ENCODE assay signal across 9 mouse cellular contexts in genomic region chr2:33489565-33489964, GRCm38 (mm10). TPM values are rescaled to one million over a fixed set of nuclear protein-coding genes. Genes with fewer than 3 reads are reported as not detected.
DNase-seq lines count a peak whose midpoint lies in the region; TF ChIP-seq lines count a peak whose summit lies in the region.
"Had no signal": no experiment of that assay in that cellular context is flagged by ENCODE, and none has a peak within 500 bp of the region (broad histone marks: within the 10 kb centered on the region; RNA-seq: fewer than 3 reads in every experiment).

No protein-coding gene starts in this region.

- no peak overlapping the region for H3K4me3 ChIP-seq in C2C12 (ENCODE audit: insufficient read depth, poor library complexity, severe bottlenecking)
- no peak overlapping the region for H3K4me3 ChIP-seq in embryonic facial prominence, embryonic 10.5 days

- no peaks in the 10 kb centered on the region for H3K79me2 ChIP-seq in C2C12 (ENCODE audit: control insufficient read depth, insufficient read depth)

- 0 out of 2 replicates have a peak, but pooled peaks cover 4% of the 10 kb centered on the region for H3K4me1 ChIP-seq in embryonic facial prominence, embryonic 10.5 days

- no peaks in the 10 kb centered on the region for H3K9me3 ChIP-seq in embryonic facial prominence, embryonic 10.5 days

- peaks cover 3% of the 10 kb centered on the region for H3K27me3 ChIP-seq in C2C12 (ENCODE audit: control insufficient read depth, insufficient read depth, insufficient read length)
- peaks cover 43% of the 10 kb centered on the region for H3K27me3 ChIP-seq in embryonic facial prominence, embryonic 10.5 days (replicated peaks; ENCODE audit: low read depth, poor library complexity, severe bottlenecking)

- H3ac ChIP-seq in C2C12 (ENCODE audit: control insufficient read depth, insufficient read length, low read depth) = no peak overlapping the region

- no peaks in the 10 kb centered on the region for H3K36me3 ChIP-seq in C2C12 (ENCODE audit: control insufficient read depth, insufficient read depth)
- no peaks in the 10 kb centered on the region for H3K36me3 ChIP-seq in embryonic facial prominence, embryonic 10.5 days (replicated peaks)

- peak; percentile 14 for TF ChIP-seq CTCF in C2C12 (IDR thresholded peaks at IDR 0.05; ENCODE audit: control insufficient read depth, insufficient read depth, insufficient read length)

- no peaks in the 10 kb centered on the region for H3K79me3 ChIP-seq in C2C12 (ENCODE audit: low read depth)

- no peak overlapping the region for H3K27ac ChIP-seq in embryonic facial prominence, embryonic 10.5 days (replicated peaks)

- DNase-seq in cerebellum, postnatal 36 days = peak; percentile 21 to 26
- DNase-seq in cerebellum, adult 8-10 months = no peak
- DNase-seq in layer of hippocampus, adult 8-10 months (ENCODE audit: low spot score in 2 of 2) = peak; percentile 13 to 44
- no peak for DNase-seq in layer of hippocampus, postnatal 25 days (ENCODE audit: extremely low spot score in 1 of 2, low spot score in 1 of 2)
- DNase-seq in embryonic facial prominence, embryonic 10.5 days (ENCODE audit: low spot score) = peak; percentile 22
- no peak for DNase-seq in urinary bladder, adult 2 months (ENCODE audit: low spot score)
- no peak for DNase-seq in adrenal gland, postnatal 36 days
- DNase-seq: lung, postnatal 36 days had no signal

- 59% methylated on average over 10 of the region's 10 CpGs for WGBS in embryonic facial prominence, embryonic 10.5 days

TF ChIP-seq in C2C12, 6 proteins besides CTCF, POLR2A, EP300 and RAD21:
- TF ChIP-seq MAX (IDR thresholded peaks at IDR 0.05) (no peak), FOSL1 (IDR thresholded peaks at IDR 0.05; ENCODE audit: insufficient read depth, low read length, poor library complexity, severe bottlenecking) (no peak), MYOG (IDR thresholded peaks at IDR 0.05; ENCODE audit: control insufficient read depth, extremely low read depth, insufficient read length) (no peak), CEBPB (IDR thresholded peaks at IDR 0.05; ENCODE audit: low read depth) (no peak), USF1 (IDR thresholded peaks at IDR 0.05; ENCODE audit: low read depth) (no peak), MYOD1 (IDR thresholded peaks at IDR 0.05; ENCODE audit: control insufficient read depth, insufficient read length, low read depth) (no peak)

RNA-seq across cellular contexts. Expression of gene Zbtb43, which starts 21.2 kb away (rescaled TPM):
- 10 to 100 TPM; 23.7 to 30.1 (median 25.5) TPM for total RNA-seq in layer of hippocampus, adult 8-10 months (2022)
- 10 to 100 TPM; 28.0 to 28.6 TPM for total RNA-seq in layer of hippocampus, postnatal 25 days (2021)
- polyA plus RNA-seq in C2C12 (2012; fragmentation: generic; extraction: Trizol) = 4.8 TPM
- polyA plus RNA-seq in embryonic facial prominence, embryonic 10.5 days (2016; fragmentation: Nextera tagmentation; extraction: Ambion mirVana) = 20.8 and 23.9 TPM in 2 replicates
- 13.9 and 16.2 TPM in 2 replicates for polyA plus RNA-seq in urinary bladder, adult 2 months (2012; rRNA removed)
- total RNA-seq in adrenal gland, postnatal 36 days (2021) = 10 to 100 TPM; 20.9 to 24.6 TPM

RNA-seq across cellular contexts. Expression of gene Zbtb34, which starts 58.4 kb away (rescaled TPM):
- total RNA-seq in layer of hippocampus, adult 8-10 months (2022) = 10 to 100 TPM; 12.1 to 15.1 (median 12.9) TPM
- 10 to 100 TPM; 11.7 to 13.3 TPM for total RNA-seq in layer of hippocampus, postnatal 25 days (2021)
- polyA plus RNA-seq in C2C12 (2012; fragmentation: generic; extraction: Trizol) = 1.6 TPM
- polyA plus RNA-seq in embryonic facial prominence, embryonic 10.5 days (2016; fragmentation: Nextera tagmentation; extraction: Ambion mirVana) = 7.4 and 7.5 TPM in 2 replicates
- 9.5 and 9.7 TPM in 2 replicates for polyA plus RNA-seq in urinary bladder, adult 2 months (2012; rRNA removed)
- 1 to 10 TPM; 8.5 to 9.5 TPM for total RNA-seq in adrenal gland, postnatal 36 days (2021)

Comparison
In these comparisons a context has a peak if more than half of its experiments do, and no peak if none do; other contexts are left out.
1. DNase-seq: peak in cerebellum, postnatal 36 days (2 of 2), layer of hippocampus, adult 8-10 months (2 of 2) and embryonic facial prominence, embryonic 10.5 days (single experiment); none in cerebellum, adult 8-10 months (single experiment), layer of hippocampus, postnatal 25 days (0 of 2), urinary bladder, adult 2 months (single experiment) and adrenal gland, postnatal 36 days (0 of 2).